Mouse (Mus musculus): ENCODE measurements around the gene Gm28230.

The Gm28230 gene

GRCm38 (mm10) chr2:74739869-74740268, 13.3 kb downstream of the Gm28230 start:
- DNase-seq (ENCODE audit: low spot score) = no peak

GRCm38 (mm10) chr2:74740311-74741091, 14.0 kb downstream of the Gm28230 start:
- DNase-seq (ENCODE audit: low spot score) = no peak

GRCm38 (mm10) chr2:74741252-74741978, 14.9 kb downstream of the Gm28230 start:
- no peak for DNase-seq (ENCODE audit: low spot score)

- no peak for DNase-seq (ENCODE audit: low spot score)
Observed at GRCm38 (mm10) chr2:74741979-74742277, 15.4 kb downstream of the Gm28230 start.

- no peak for DNase-seq (ENCODE audit: low spot score)
Observed at GRCm38 (mm10) chr2:74745540-74746297, 19.2 kb downstream of the Gm28230 start.

- DNase-seq (ENCODE audit: low spot score) = no peak
Observed at GRCm38 (mm10) chr2:74746298-74746921, 19.9 kb downstream of the Gm28230 start.

- DNase-seq (ENCODE audit: low spot score) = no peak
Observed at GRCm38 (mm10) chr2:74747006-74747405, 20.5 kb downstream of the Gm28230 start.

GRCm38 (mm10) chr2:74747661-74748141, 21.2 kb downstream of the Gm28230 start:
- no peak for DNase-seq (ENCODE audit: low spot score)

- DNase-seq (ENCODE audit: low spot score) = no peak
Observed at GRCm38 (mm10) chr2:74748436-74748995, 22.0 kb downstream of the Gm28230 start.

- no peak for DNase-seq (ENCODE audit: low spot score)
Observed at GRCm38 (mm10) chr2:74749337-74750121, 23.0 kb downstream of the Gm28230 start.

GRCm38 (mm10) chr2:74750731-74751250, 24.3 kb downstream of the Gm28230 start:
- no peak for DNase-seq (ENCODE audit: low spot score)

GRCm38 (mm10) chr2:74751861-74752260, 25.3 kb downstream of the Gm28230 start:
- DNase-seq (ENCODE audit: low spot score) = no peak

- no peak for DNase-seq (ENCODE audit: low spot score)
Observed at GRCm38 (mm10) chr2:74752431-74753174, 26.1 kb downstream of the Gm28230 start.

- no peak for DNase-seq (ENCODE audit: low spot score)
Observed at GRCm38 (mm10) chr2:74753175-74753523, 26.6 kb downstream of the Gm28230 start.

- DNase-seq (ENCODE audit: low spot score) = no peak
Observed at GRCm38 (mm10) chr2:74753711-74754110, 27.2 kb downstream of the Gm28230 start.

GRCm38 (mm10) chr2:74760146-74760545, 33.6 kb downstream of the Gm28230 start:
- DNase-seq (ENCODE audit: low spot score) = no peak

- DNase-seq (ENCODE audit: low spot score) = no peak
Observed at GRCm38 (mm10) chr2:74761941-74762340, 35.4 kb downstream of the Gm28230 start.

- no peak for DNase-seq (ENCODE audit: low spot score)
Observed at GRCm38 (mm10) chr2:74762522-74763244, 36.2 kb downstream of the Gm28230 start, which contains the start of gene Hoxd1. Gene Hoxd1 (plus strand): TSS chr2:74762980.

- no peak for DNase-seq (ENCODE audit: low spot score)
Observed at GRCm38 (mm10) chr2:74763245-74763735, 36.8 kb downstream of the Gm28230 start.

Data from spleen, adult 12 weeks (tissue).